Mouse (Mus musculus): Measurements from ENCODE around the gene Olfml2b.

DNA sequence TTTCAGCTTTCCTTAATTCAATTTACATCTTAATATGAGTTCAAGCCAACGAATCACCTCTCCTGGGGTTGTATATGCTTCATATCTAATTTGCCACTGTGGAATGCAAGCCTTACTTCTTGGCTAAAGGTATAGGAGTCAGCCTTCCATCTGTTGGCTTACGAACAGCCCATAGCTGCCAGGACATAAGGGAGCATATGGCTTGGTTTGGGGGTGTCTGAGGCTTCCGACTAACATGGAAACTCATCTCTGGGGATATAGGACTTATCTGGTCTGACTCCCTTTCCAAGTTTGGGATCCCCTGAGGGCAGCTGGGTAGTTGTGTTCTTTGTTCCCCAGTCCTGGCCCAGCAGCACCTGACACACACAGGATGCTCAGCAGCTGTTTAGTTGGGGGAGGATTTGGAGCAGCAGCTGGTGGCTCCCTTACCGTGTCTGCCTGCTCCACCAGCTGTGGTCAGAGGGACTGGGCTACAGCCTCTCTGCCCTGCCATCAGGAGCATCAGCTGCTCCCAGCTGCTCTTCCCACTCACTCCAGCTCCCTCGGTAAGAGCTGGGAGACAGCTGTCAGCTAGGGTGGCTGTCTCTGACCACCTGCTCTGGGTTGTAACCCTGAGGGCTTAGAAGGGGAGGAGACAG, 11.1 kb downstream of the Olfml2b start:
- no peak for TF ChIP-seq CTCF (conservative IDR thresholded peaks at IDR 0.05; ENCODE audit: low read length)
- no peak for TF ChIP-seq POU5F1 (IDR thresholded peaks at IDR 0.05; ENCODE audit: borderline replicate concordance, low read length)
- no peak for TF ChIP-seq NANOG (IDR thresholded peaks at IDR 0.05; ENCODE audit: borderline replicate concordance, low read length)

Data from E14TG2a.4 (cell line).